Mouse (Mus musculus): ENCODE results near the gene Anks1b.

GRCm38 (mm10) chr10:90210044-90210443 is 336.7 kb downstream of the Anks1b start:
- TF ChIP-seq CTCF (IDR thresholded peaks at IDR 0.05), result no peak
- no peak for TF ChIP-seq EP300 (IDR thresholded peaks at IDR 0.05)

Measured in lung, postnatal 0 days (tissue).